Mouse (Mus musculus): Measurements from ENCODE around the gene Ly9. TPM values are rescaled to one million over a fixed set of nuclear protein-coding genes. Genes with fewer than 3 reads are reported as not detected.

Gene Ly9
- polyA plus RNA-seq (2014; fragmentation: Illumina TruSeq; extraction: RNeasy Lipid Tissue Mini Kit (QIAGEN cat#74804); ENCODE audit: low read depth, low replicate concordance) = 2.0 TPM

GRCm38 (mm10) chr1:171607176-171607575 lies at the start of gene Ly9:
TSS of gene Ly9 (minus strand) at chr1:171607410.

DNA sequence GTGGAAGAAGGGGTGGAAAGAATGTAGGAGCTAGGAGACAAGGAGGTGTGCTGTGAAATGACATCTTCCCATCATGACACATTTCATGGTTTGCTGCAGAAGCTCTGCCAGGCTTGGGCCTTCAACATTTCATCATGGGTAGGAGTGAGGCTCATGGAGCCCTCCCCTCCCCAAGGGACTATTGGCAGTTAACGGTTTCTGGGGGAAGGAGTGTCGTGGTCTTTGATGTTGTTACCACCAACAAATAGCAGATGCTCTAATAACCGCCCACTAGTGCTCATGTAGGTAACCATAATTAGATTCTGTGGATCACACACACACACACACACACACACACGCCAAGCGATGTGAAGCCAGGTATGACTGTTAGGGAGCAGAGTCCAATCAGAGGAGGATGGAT lies 45.5 kb upstream of the Ly9 start, which contains the start of gene Slamf7:
TSS of gene Slamf7 (minus strand) at position 302 of the 400 bp plus-strand sequence.

DNA sequence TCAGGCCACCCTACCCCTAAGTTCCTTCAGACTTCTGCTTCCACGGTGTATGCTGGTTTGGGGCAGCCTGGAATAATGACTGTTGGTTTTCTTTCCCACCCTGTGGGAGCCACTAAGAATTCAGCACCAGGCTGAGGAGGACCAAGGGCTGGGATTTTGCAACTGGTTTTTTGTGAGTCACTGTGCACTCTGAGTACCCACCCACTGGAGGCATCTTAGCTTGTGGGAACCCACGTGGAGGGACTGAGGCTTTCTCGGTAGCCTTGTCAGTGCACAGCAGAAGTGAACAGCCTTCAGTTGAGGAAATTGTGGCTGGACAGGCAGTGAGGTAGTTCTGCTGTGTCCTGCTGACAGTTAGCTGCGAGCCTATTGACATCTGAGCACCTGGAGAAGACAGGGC lies 48.3 kb downstream of the Ly9 start, which contains the start of gene Cd244a:
TSS of gene Cd244a (plus strand) at position 296 of the 400 bp plus-strand sequence.

Other genes with a start within 250 kb of the Ly9 start
- gene Klhdc9, start 246.6 kb downstream of the Ly9 start, polyA plus RNA-seq (2014; fragmentation: Illumina TruSeq; extraction: RNeasy Lipid Tissue Mini Kit (QIAGEN cat#74804); ENCODE audit: low read depth, low replicate concordance) = 5.5 TPM
- 27.6 TPM for gene Nectin4, start 237.3 kb downstream of the Ly9 start, polyA plus RNA-seq (2014; fragmentation: Illumina TruSeq; extraction: RNeasy Lipid Tissue Mini Kit (QIAGEN cat#74804); ENCODE audit: low read depth, low replicate concordance)
- 6.5 TPM for gene Arhgap30, start 218.5 kb downstream of the Ly9 start, polyA plus RNA-seq (2014; fragmentation: Illumina TruSeq; extraction: RNeasy Lipid Tissue Mini Kit (QIAGEN cat#74804); ENCODE audit: low read depth, low replicate concordance)
- gene Usf1, start 196.1 kb downstream of the Ly9 start, polyA plus RNA-seq (2014; fragmentation: Illumina TruSeq; extraction: RNeasy Lipid Tissue Mini Kit (QIAGEN cat#74804); ENCODE audit: low read depth, low replicate concordance) = 59.3 TPM
- 9.5 TPM for gene Tstd1, start 188.5 kb downstream of the Ly9 start, polyA plus RNA-seq (2014; fragmentation: Illumina TruSeq; extraction: RNeasy Lipid Tissue Mini Kit (QIAGEN cat#74804); ENCODE audit: low read depth, low replicate concordance)
- 71.7 TPM for gene F11r, start 169.9 kb downstream of the Ly9 start, polyA plus RNA-seq (2014; fragmentation: Illumina TruSeq; extraction: RNeasy Lipid Tissue Mini Kit (QIAGEN cat#74804); ENCODE audit: low read depth, low replicate concordance)
- 4.8 TPM for gene Alyref2, start 103.9 kb downstream of the Ly9 start, polyA plus RNA-seq (2014; fragmentation: Illumina TruSeq; extraction: RNeasy Lipid Tissue Mini Kit (QIAGEN cat#74804); ENCODE audit: low read depth, low replicate concordance)
- gene Itln1, start 72.1 kb downstream of the Ly9 start, polyA plus RNA-seq (2014; fragmentation: Illumina TruSeq; extraction: RNeasy Lipid Tissue Mini Kit (QIAGEN cat#74804); ENCODE audit: low read depth, low replicate concordance) = not detected
- gene Cd244a, start 48.2 kb downstream of the Ly9 start, polyA plus RNA-seq (2014; fragmentation: Illumina TruSeq; extraction: RNeasy Lipid Tissue Mini Kit (QIAGEN cat#74804); ENCODE audit: low read depth, low replicate concordance) = 1.0 TPM
- gene Slamf7, start 45.6 kb upstream of the Ly9 start, polyA plus RNA-seq (2014; fragmentation: Illumina TruSeq; extraction: RNeasy Lipid Tissue Mini Kit (QIAGEN cat#74804); ENCODE audit: low read depth, low replicate concordance) = 3.5 TPM
- gene Cd48, start 74.6 kb upstream of the Ly9 start, polyA plus RNA-seq (2014; fragmentation: Illumina TruSeq; extraction: RNeasy Lipid Tissue Mini Kit (QIAGEN cat#74804); ENCODE audit: low read depth, low replicate concordance) = 14.1 TPM
- 0.11 TPM for gene Slamf1, start 159.7 kb upstream of the Ly9 start, polyA plus RNA-seq (2014; fragmentation: Illumina TruSeq; extraction: RNeasy Lipid Tissue Mini Kit (QIAGEN cat#74804); ENCODE audit: low read depth, low replicate concordance)
- 10.0 TPM for gene Cd84, start 232.3 kb upstream of the Ly9 start, polyA plus RNA-seq (2014; fragmentation: Illumina TruSeq; extraction: RNeasy Lipid Tissue Mini Kit (QIAGEN cat#74804); ENCODE audit: low read depth, low replicate concordance)